Comparison of ENCODE assay signal across 7 mouse cellular contexts in the genomic region with DNA sequence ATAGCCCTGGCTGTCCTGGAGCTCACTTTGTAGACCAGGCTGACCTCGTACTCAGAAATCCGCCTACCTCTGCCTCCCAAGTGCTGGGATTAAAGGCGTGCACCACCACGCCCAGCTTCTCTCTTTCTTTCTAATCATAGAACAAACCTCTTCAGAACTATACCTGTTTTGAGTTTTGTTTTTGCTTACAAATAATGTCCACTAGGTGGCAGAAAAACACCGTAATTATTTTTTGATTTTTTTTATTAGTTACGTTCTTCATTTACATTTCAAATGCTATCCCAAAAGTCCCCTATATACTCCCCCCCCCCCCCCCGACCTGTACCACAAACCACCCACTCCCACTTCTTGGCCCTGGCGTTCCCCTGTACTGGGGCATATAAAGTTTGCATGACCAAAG.
A peak's percentile ranks its signal among the peaks of the same experiment; 100 is the strongest.
DNase-seq lines count a peak whose midpoint lies in the region; ATAC-seq and TF ChIP-seq lines count a peak whose summit lies in the region.
"Not testable (repeated sequence)": the region's sequence is repeated elsewhere in the genome, so short reads cannot be mapped to it uniquely, and the experiment has no call there.

No protein-coding gene starts in this region.

- not testable (repeated sequence) for TF ChIP-seq EP300 in MEL (IDR thresholded peaks at IDR 0.05; ENCODE audit: low read depth in 1 of 2, low read length in 2 of 2); heart, adult 2 months (IDR thresholded peaks at IDR 0.05; ENCODE audit: insufficient read depth, low read depth, low read length); stomach, postnatal 0 days (optimal IDR thresholded peaks at IDR 0.05)

- H3K36me3 ChIP-seq in MEL (ENCODE audit: control insufficient read depth in 1 of 2, insufficient read depth in 2 of 2, low read length in 2 of 2); heart, adult 2 months (ENCODE audit: control insufficient read depth, insufficient read depth, low read length); intestine, postnatal 0 days (ENCODE audit: control insufficient read depth, insufficient read depth); lung, embryonic 14.5 days (ENCODE audit: insufficient read depth); stomach, postnatal 0 days (ENCODE audit: control insufficient read depth, insufficient read depth, low read length): not testable (repeated sequence)

- H3K9me3 ChIP-seq in MEL (replicated peaks; ENCODE audit: insufficient read depth, low read length); intestine, postnatal 0 days (ENCODE audit: control insufficient read depth); lung, embryonic 14.5 days (ENCODE audit: low read depth, low read length); stomach, postnatal 0 days (ENCODE audit: control insufficient read depth, low read length): not testable (repeated sequence)

- H3K79me2 ChIP-seq in MEL (ENCODE audit: control insufficient read depth, insufficient read depth, low read length, poor library complexity); heart, adult 2 months (replicated peaks; ENCODE audit: control insufficient read depth, insufficient read depth, low read length): not testable (repeated sequence)

- WGBS in heart, adult 2 months = 70% methylated on average over 8 of the region's 8 CpGs
- WGBS in intestine, postnatal 0 days = 77% methylated on average over 8 of the region's 8 CpGs
- WGBS in lung, embryonic 14.5 days = 69% methylated on average over 8 of the region's 8 CpGs
- 72% methylated on average over 8 of the region's 8 CpGs for WGBS in stomach, postnatal 0 days

- not testable (repeated sequence) for H3K27me3 ChIP-seq in MEL (ENCODE audit: control insufficient read depth in 1 of 2, insufficient read depth in 2 of 2, low read length in 2 of 2); heart, adult 2 months (ENCODE audit: control insufficient read depth, insufficient read depth, low read length); intestine, postnatal 0 days (replicated peaks; ENCODE audit: control insufficient read depth, insufficient read depth, low read length); lung, embryonic 14.5 days (ENCODE audit: insufficient read depth, low read length); stomach, postnatal 0 days (ENCODE audit: control insufficient read depth, insufficient read depth, low read length)

- not testable (repeated sequence) for ATAC-seq in intestine, postnatal 0 days; lung, embryonic 14.5 days (ENCODE audit: insufficient read depth); stomach, postnatal 0 days (ENCODE audit: low FRiP score, low TSS enrichment)

- DNase-seq in 416B (ENCODE audit: low read depth) = peak; percentile 22
- peak; percentile 14 for DNase-seq in MEL (ENCODE audit: low read depth, low spot score)
- peak; percentile 7 for DNase-seq in ZHBTc4 (ENCODE audit: low read depth, low spot score)
- DNase-seq in heart, adult 2 months; stomach, postnatal 0 days (ENCODE audit: low spot score): not testable (repeated sequence)
- DNase-seq in lung, embryonic 14.5 days = peak; percentile 8

- not testable (repeated sequence) for H3K4me3 ChIP-seq in MEL (ENCODE audit: control insufficient read depth in 1 of 2, insufficient read depth in 1 of 2, low read depth in 2 of 2, low read length in 2 of 2); heart, adult 2 months; intestine, postnatal 0 days (ENCODE audit: low read depth, low read length); lung, embryonic 14.5 days (ENCODE audit: low read depth, low read length); stomach, postnatal 0 days (ENCODE audit: low read depth, low read length)

- not testable (repeated sequence) for H3K4me1 ChIP-seq in MEL (ENCODE audit: control insufficient read depth in 1 of 2, insufficient read depth in 2 of 2, low read length in 2 of 2); heart, adult 2 months (ENCODE audit: control insufficient read depth, insufficient read depth, low read length); intestine, postnatal 0 days (replicated peaks; ENCODE audit: control insufficient read depth, insufficient read depth, low read length); lung, embryonic 14.5 days (ENCODE audit: insufficient read depth); stomach, postnatal 0 days (replicated peaks; ENCODE audit: control insufficient read depth, insufficient read depth)

- H3K4me2 ChIP-seq in intestine, postnatal 0 days (replicated peaks; ENCODE audit: low read depth); lung, embryonic 14.5 days; stomach, postnatal 0 days (replicated peaks; ENCODE audit: low read depth): not testable (repeated sequence)

- H3K9ac ChIP-seq in MEL (ENCODE audit: control insufficient read depth, low read depth, low read length, poor library complexity, severe bottlenecking); heart, adult 2 months (ENCODE audit: low read depth, low read length); intestine, postnatal 0 days (ENCODE audit: low read depth, low read length); lung, embryonic 14.5 days; stomach, postnatal 0 days (ENCODE audit: low read length): not testable (repeated sequence)

- intact Hi-C loops in heart, adult 2 months (cut with DNase I) = loop anchor here (10.0 kb wide), 1 partner anchor 263 kb away; no protein-coding TSS in a partner anchor

- not testable (repeated sequence) for H3K27ac ChIP-seq in MEL (ENCODE audit: control insufficient read depth, low read depth, low read length); heart, adult 2 months; intestine, postnatal 0 days (ENCODE audit: low read depth, low read length); lung, embryonic 14.5 days (ENCODE audit: low read depth); stomach, postnatal 0 days (replicated peaks)

- TF ChIP-seq POLR2A in MEL (IDR thresholded peaks at IDR 0.05; ENCODE audit: control insufficient read depth in 1 of 2, insufficient read depth in 1 of 2, low read depth in 1 of 2, low read length in 2 of 2, poor library complexity in 1 of 2); heart, adult 2 months (IDR thresholded peaks at IDR 0.05; ENCODE audit: insufficient read depth, low read depth, low read length): not testable (repeated sequence)

- TF ChIP-seq CTCF in MEL (IDR thresholded peaks at IDR 0.05 in 2 of 3, conservative IDR thresholded peaks at IDR 0.05 in 1 of 3; ENCODE audit: control insufficient read depth in 1 of 3, insufficient read depth in 1 of 3, low read depth in 2 of 3, low read length in 3 of 3, poor library complexity in 1 of 3, severe bottlenecking in 1 of 3) = peak; percentile 4 to 42 (median 5); a peak in 2 of 6 replicates
- peak; percentile 56 for TF ChIP-seq CTCF in heart, adult 2 months (IDR thresholded peaks at IDR 0.05)
- 0 out of 2 replicates have a peak, but pooled peaks have one; percentile 7 for TF ChIP-seq CTCF in intestine, postnatal 0 days (IDR thresholded peaks at IDR 0.05; ENCODE audit: low read depth)
- TF ChIP-seq CTCF in lung, embryonic 14.5 days (IDR thresholded peaks at IDR 0.05; ENCODE audit: low read depth) = not testable (repeated sequence)
- peak; percentile 39 for TF ChIP-seq CTCF in stomach, postnatal 0 days (IDR thresholded peaks at IDR 0.05; ENCODE audit: low read depth)

- TF ChIP-seq RAD21 in MEL (IDR thresholded peaks at IDR 0.05; ENCODE audit: low read depth, low read length) = peak; percentile 52

TF ChIP-seq in MEL, 35 proteins besides CTCF, POLR2A, EP300 and RAD21:
- 0 out of 2 replicates have a peak, but pooled peaks have one; percentile 35 for TF ChIP-seq ZNF384 (IDR thresholded peaks at IDR 0.05; ENCODE audit: low read depth, low read length)
- peak; percentile 46 for TF ChIP-seq SMC3 (IDR thresholded peaks at IDR 0.05; ENCODE audit: low read depth, low read length)
